Mouse (Mus musculus): ENCODE measurements at regions not wholly inside any gene's neighbourhood (a gene's known extent, or its start where the extent isn't known, plus 50 kb on each side); places are given as distances from the start of the nearest gene placed in this dataset.

DNA sequence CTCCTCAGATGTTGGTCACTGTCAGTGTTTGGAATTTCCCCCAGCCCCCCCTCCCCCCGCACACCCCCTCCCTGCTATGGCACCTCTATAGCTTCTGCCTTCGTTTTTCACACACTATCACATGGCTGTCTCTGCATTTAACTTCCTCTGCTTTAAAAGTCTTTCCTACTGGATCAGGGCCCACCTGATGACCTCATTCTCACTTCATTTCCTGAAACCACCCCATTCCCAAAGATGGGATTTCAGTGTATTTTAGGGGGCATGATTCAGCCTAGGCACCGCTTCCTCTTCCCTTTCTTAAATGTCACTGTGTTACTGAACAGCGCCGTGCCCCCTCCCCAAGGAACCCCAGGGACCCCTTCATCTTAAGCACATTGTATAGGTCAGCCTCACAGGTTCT, 103.7 kb downstream of the Ndufa10 start:
- 76% methylated on average over 5 of the region's 5 CpGs for WGBS
- H3K36me3 ChIP-seq (ENCODE audit: control insufficient read depth, insufficient read depth, low read length): no peaks in the 10 kb centered on the region
- no peak overlapping the region for H3K9ac ChIP-seq (ENCODE audit: low read length)
- no peak overlapping the region for H3K27ac ChIP-seq (ENCODE audit: low read length)
- H3K4me3 ChIP-seq (ENCODE audit: low read length): no peak overlapping the region
- H3K4me1 ChIP-seq (replicated peaks; ENCODE audit: control insufficient read depth, insufficient read depth, low read length): peaks cover 9% of the 10 kb centered on the region
- H3K4me2 ChIP-seq (ENCODE audit: low read depth, low read length): no peak overlapping the region
- H3K9me3 ChIP-seq (ENCODE audit: control insufficient read depth, low read length): no peaks in the 10 kb centered on the region
- H3K27me3 ChIP-seq (ENCODE audit: control insufficient read depth, insufficient read depth, low read depth, low read length): no peaks in the 10 kb centered on the region
- ATAC-seq (ENCODE audit: low read depth): no peak

DNA sequence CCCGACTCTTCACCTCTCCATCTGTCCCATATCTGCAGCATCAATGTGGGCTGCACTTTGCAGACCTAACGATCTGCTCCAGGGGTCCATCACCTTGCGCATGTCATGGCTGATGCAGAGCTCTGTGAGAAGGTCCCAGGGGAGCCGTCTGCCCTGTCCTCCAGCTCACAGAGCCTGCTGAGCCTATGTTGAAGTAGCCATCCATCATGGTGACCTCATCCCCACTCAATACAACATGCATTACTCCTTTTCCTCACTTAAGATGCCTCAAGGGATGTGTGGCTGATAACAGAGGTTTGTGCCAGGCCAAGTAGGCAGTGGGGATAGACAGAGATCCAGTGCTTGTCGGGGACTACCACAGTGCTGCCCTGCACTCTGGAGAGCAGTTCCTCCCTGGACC, 107.4 kb downstream of the Ndufa10 start:
- Histone ChIP-seq H3K4me1 (replicated peaks; ENCODE audit: control insufficient read depth, insufficient read depth, low read length) (peaks cover 2% of the 10 kb centered on the region), H3K36me3 (ENCODE audit: control insufficient read depth, insufficient read depth, low read length) (no peaks in the 10 kb centered on the region), H3K9me3 (ENCODE audit: control insufficient read depth, low read length) (no peaks in the 10 kb centered on the region), H3K9ac (ENCODE audit: low read length) (no peak overlapping the region), H3K4me2 (ENCODE audit: low read depth, low read length) (no peak overlapping the region), H3K4me3 (ENCODE audit: low read length) (no peak overlapping the region), H3K27ac (ENCODE audit: low read length) (no peak overlapping the region), H3K27me3 (ENCODE audit: control insufficient read depth, insufficient read depth, low read depth, low read length) (no peaks in the 10 kb centered on the region)
- no peak for ATAC-seq (ENCODE audit: low read depth)
- WGBS: 61% methylated on average over 5 of the region's 5 CpGs

GRCm38 (mm10) chr1:92365366-92366075, 108.1 kb downstream of the Ndufa10 start:
- H3K9me3 ChIP-seq (ENCODE audit: control insufficient read depth, low read length): no peaks in the 10 kb centered on the region
- no peaks in the 10 kb centered on the region for H3K4me1 ChIP-seq (replicated peaks; ENCODE audit: control insufficient read depth, insufficient read depth, low read length)
- no peaks in the 10 kb centered on the region for H3K36me3 ChIP-seq (ENCODE audit: control insufficient read depth, insufficient read depth, low read length)
- H3K27ac ChIP-seq (ENCODE audit: low read length): no peak overlapping the region
- H3K4me3 ChIP-seq (ENCODE audit: low read length): no peak overlapping the region
- no peak overlapping the region for H3K9ac ChIP-seq (ENCODE audit: low read length)
- no peak for ATAC-seq (ENCODE audit: low read depth)
- H3K27me3 ChIP-seq (ENCODE audit: control insufficient read depth, insufficient read depth, low read depth, low read length): no peaks in the 10 kb centered on the region
- no peak overlapping the region for H3K4me2 ChIP-seq (ENCODE audit: low read depth, low read length)
- WGBS: 76% methylated on average over 4 of the region's 4 CpGs

GRCm38 (mm10) chr1:92361677-92362076, 112.0 kb downstream of the Ndufa10 start:
- Histone ChIP-seq H3K9ac (ENCODE audit: low read length) (no peak overlapping the region), H3K9me3 (ENCODE audit: control insufficient read depth, low read length) (no peaks in the 10 kb centered on the region), H3K27ac (ENCODE audit: low read length) (no peak overlapping the region), H3K4me3 (ENCODE audit: low read length) (no peak overlapping the region), H3K4me2 (ENCODE audit: low read depth, low read length) (no peak overlapping the region), H3K36me3 (ENCODE audit: control insufficient read depth, insufficient read depth, low read length) (no peaks in the 10 kb centered on the region), H3K4me1 (replicated peaks; ENCODE audit: control insufficient read depth, insufficient read depth, low read length) (no peaks in the 10 kb centered on the region), H3K27me3 (ENCODE audit: control insufficient read depth, insufficient read depth, low read depth, low read length) (no peaks in the 10 kb centered on the region)
- 83% methylated on average over 7 of the region's 7 CpGs for WGBS
- ATAC-seq (ENCODE audit: low read depth): no peak

- Histone ChIP-seq H3K4me2 (ENCODE audit: low read depth, low read length) (no peak overlapping the region), H3K27me3 (ENCODE audit: control insufficient read depth, insufficient read depth, low read depth, low read length) (no peaks in the 10 kb centered on the region), H3K4me1 (replicated peaks; ENCODE audit: control insufficient read depth, insufficient read depth, low read length) (no peaks in the 10 kb centered on the region), H3K9ac (ENCODE audit: low read length) (no peak overlapping the region), H3K4me3 (ENCODE audit: low read length) (no peak overlapping the region), H3K9me3 (ENCODE audit: control insufficient read depth, low read length) (no peaks in the 10 kb centered on the region), H3K27ac (ENCODE audit: low read length) (no peak overlapping the region), H3K36me3 (ENCODE audit: control insufficient read depth, insufficient read depth, low read length) (no peaks in the 10 kb centered on the region)
- no peak for ATAC-seq (ENCODE audit: low read depth)
- WGBS: 15% methylated on average over 7 of the region's 7 CpGs
These were observed 113.4 kb downstream of the Ndufa10 start for GRCm38 (mm10) chr1:92360255-92360654.

- H3K4me1 ChIP-seq (replicated peaks; ENCODE audit: control insufficient read depth, insufficient read depth, low read length): no peaks in the 10 kb centered on the region
- WGBS: 68% methylated on average over 2 of the region's 2 CpGs
- H3K4me2 ChIP-seq (ENCODE audit: low read depth, low read length): no peak overlapping the region
- H3K9ac ChIP-seq (ENCODE audit: low read length): no peak overlapping the region
- H3K27me3 ChIP-seq (ENCODE audit: control insufficient read depth, insufficient read depth, low read depth, low read length): no peaks in the 10 kb centered on the region
- H3K4me3 ChIP-seq (ENCODE audit: low read length): no peak overlapping the region
- H3K36me3 ChIP-seq (ENCODE audit: control insufficient read depth, insufficient read depth, low read length): no peaks in the 10 kb centered on the region
- no peak overlapping the region for H3K27ac ChIP-seq (ENCODE audit: low read length)
- ATAC-seq (ENCODE audit: low read depth): no peak
- H3K9me3 ChIP-seq (ENCODE audit: control insufficient read depth, low read length): no peaks in the 10 kb centered on the region
These were observed 114.2 kb downstream of the Ndufa10 start for GRCm38 (mm10) chr1:92359473-92359872.

GRCm38 (mm10) chr1:92358758-92359287, 114.8 kb downstream of the Ndufa10 start:
- no peaks in the 10 kb centered on the region for H3K36me3 ChIP-seq (ENCODE audit: control insufficient read depth, insufficient read depth, low read length)
- no peak for ATAC-seq (ENCODE audit: low read depth)
- H3K4me1 ChIP-seq (replicated peaks; ENCODE audit: control insufficient read depth, insufficient read depth, low read length): no peaks in the 10 kb centered on the region
- H3K27me3 ChIP-seq (ENCODE audit: control insufficient read depth, insufficient read depth, low read depth, low read length): no peaks in the 10 kb centered on the region
- no peak overlapping the region for H3K4me3 ChIP-seq (ENCODE audit: low read length)
- no peak overlapping the region for H3K4me2 ChIP-seq (ENCODE audit: low read depth, low read length)
- H3K27ac ChIP-seq (ENCODE audit: low read length): no peak overlapping the region
- no peak overlapping the region for H3K9ac ChIP-seq (ENCODE audit: low read length)
- no peaks in the 10 kb centered on the region for H3K9me3 ChIP-seq (ENCODE audit: control insufficient read depth, low read length)
- WGBS: 80% methylated on average over 8 of the region's 8 CpGs

DNA sequence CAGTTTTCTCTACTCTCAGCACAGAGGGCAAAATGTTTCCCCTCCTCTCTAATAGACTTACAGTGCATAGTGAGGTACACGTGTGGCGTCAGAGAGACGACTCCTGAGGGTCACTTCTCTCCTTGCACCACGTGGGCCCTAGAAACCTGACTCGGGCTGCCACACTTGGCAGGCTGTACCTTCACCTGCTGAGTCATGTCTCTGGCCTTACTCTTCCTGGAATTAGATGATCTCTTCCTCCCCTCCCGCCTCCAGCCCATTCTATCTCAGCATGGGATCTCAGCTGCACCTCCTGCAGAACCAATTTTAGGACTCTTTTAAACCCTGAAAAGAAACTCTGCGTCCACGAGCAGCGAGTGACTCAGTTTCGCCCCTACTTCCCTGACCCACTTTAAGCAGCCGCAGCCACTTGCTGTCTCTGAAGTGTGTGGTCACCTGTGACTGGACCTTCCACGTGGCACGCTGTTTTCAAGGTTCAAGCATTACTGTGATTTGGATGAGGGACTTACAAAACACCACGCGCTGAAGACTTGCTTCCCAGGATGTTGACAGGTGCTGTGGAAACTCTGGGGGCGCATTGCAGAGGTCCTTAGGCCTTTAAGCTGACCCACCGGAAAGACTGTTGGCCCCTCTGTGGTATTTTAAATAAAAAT, 125.2 kb downstream of the Ndufa10 start:
- Histone ChIP-seq H3K9me3 (ENCODE audit: control insufficient read depth, low read length) (no peaks in the 10 kb centered on the region), H3K4me1 (replicated peaks; ENCODE audit: control insufficient read depth, insufficient read depth, low read length) (no peaks in the 10 kb centered on the region), H3K27ac (ENCODE audit: low read length) (no peak overlapping the region), H3K4me2 (ENCODE audit: low read depth, low read length) (no peak overlapping the region), H3K9ac (ENCODE audit: low read length) (no peak overlapping the region), H3K27me3 (ENCODE audit: control insufficient read depth, insufficient read depth, low read depth, low read length) (no peaks in the 10 kb centered on the region), H3K36me3 (ENCODE audit: control insufficient read depth, insufficient read depth, low read length) (no peaks in the 10 kb centered on the region), H3K4me3 (ENCODE audit: low read length) (no peak overlapping the region)
- WGBS: 48% methylated on average over 17 of the region's 17 CpGs
- no peak for ATAC-seq (ENCODE audit: low read depth)

GRCm38 (mm10) chr1:92347656-92348055, 126.0 kb downstream of the Ndufa10 start:
- H3K4me3 ChIP-seq (ENCODE audit: low read length): no peak overlapping the region
- H3K9ac ChIP-seq (ENCODE audit: low read length): no peak overlapping the region
- H3K4me2 ChIP-seq (ENCODE audit: low read depth, low read length): no peak overlapping the region
- H3K27me3 ChIP-seq (ENCODE audit: control insufficient read depth, insufficient read depth, low read depth, low read length): no peaks in the 10 kb centered on the region
- no peaks in the 10 kb centered on the region for H3K9me3 ChIP-seq (ENCODE audit: control insufficient read depth, low read length)
- H3K4me1 ChIP-seq (replicated peaks; ENCODE audit: control insufficient read depth, insufficient read depth, low read length): no peaks in the 10 kb centered on the region
- 68% methylated on average over 9 of the region's 9 CpGs for WGBS
- H3K27ac ChIP-seq (ENCODE audit: low read length): no peak overlapping the region
- H3K36me3 ChIP-seq (ENCODE audit: control insufficient read depth, insufficient read depth, low read length): no peaks in the 10 kb centered on the region
- no peak for ATAC-seq (ENCODE audit: low read depth)

Measured in lung, embryonic 16.5 days (tissue).